Mouse (Mus musculus) right cerebral cortex, adult 18-20 months (tissue): Measurements from ENCODE around the gene Snx12.
A peak's percentile ranks its signal among the peaks of the same experiment; 100 is the strongest.
"Not testable (repeated sequence)": the region's sequence is repeated elsewhere in the genome, so short reads cannot be mapped to it uniquely, and the experiment has no call there.

Experiments
- DNase-seq: peaks from one replicate; pipeline ENCODE4 v3.0.0; 2022; ENCODE audit warnings: mixed read lengths

Snx12 gene

GRCm38 (mm10) chrX:101131992-101132791 lies 90.2 kb downstream of the Snx12 start:
- DNase-seq = peak; percentile 9

GRCm38 (mm10) chrX:101131001-101131400 lies 91.4 kb downstream of the Snx12 start:
- peak; percentile 45 for DNase-seq

- no peak for DNase-seq
These were observed 93.8 kb downstream of the Snx12 start for GRCm38 (mm10) chrX:101128559-101128958.

GRCm38 (mm10) chrX:101126977-101127376 lies 95.4 kb downstream of the Snx12 start:
- no peak for DNase-seq

- DNase-seq = no peak
These were observed 95.8 kb downstream of the Snx12 start for GRCm38 (mm10) chrX:101126474-101126955.

- DNase-seq = no peak
These were observed 101.8 kb downstream of the Snx12 start for GRCm38 (mm10) chrX:101120546-101120945.

GRCm38 (mm10) chrX:101085920-101086319 lies 136.4 kb downstream of the Snx12 start, which contains the start of gene Slc7a3:
TSS of gene Slc7a3 (minus strand) at chrX:101086020.
- DNase-seq = no peak

GRCm38 (mm10) chrX:101085211-101085610 lies 137.2 kb downstream of the Snx12 start:
- DNase-seq = not testable (repeated sequence)

- DNase-seq = no peak
These were observed 138.2 kb downstream of the Snx12 start for GRCm38 (mm10) chrX:101084192-101084591.

- no peak for DNase-seq
These were observed 157.1 kb downstream of the Snx12 start for GRCm38 (mm10) chrX:101065245-101065644.

GRCm38 (mm10) chrX:101063503-101063902 lies 158.9 kb downstream of the Snx12 start:
- DNase-seq = no peak

GRCm38 (mm10) chrX:101059541-101059940 lies 162.8 kb downstream of the Snx12 start, which contains the start of gene Tex11:
TSS of gene Tex11 (minus strand) at chrX:101059667.
- DNase-seq = no peak
